Mouse (Mus musculus) hindbrain, embryonic 12.5 days (tissue): ENCODE results near the gene Pvr. TPM values are rescaled to one million over a fixed set of nuclear protein-coding genes. Genes with fewer than 3 reads are reported as not detected.

Source experiments
- ATAC-seq: fragments of 200-750 bp; cut with Nextera tagmentation; 2 replicates; pipeline ENCODE4 v1.8.0; 2017; ENCODE audit warnings: moderate TSS enrichment; ENCODE audit not compliant: low FRiP score
- H3K27ac ChIP-seq: fragments of 300-500 bp; sonication (generic); 2 replicates; pipeline ENCODE4 v1.5.1; 2016; ENCODE audit warnings: mild to moderate bottlenecking
- H3K27me3 ChIP-seq: fragments of 300-500 bp; sonication (generic); 2 replicates; pipeline ENCODE4 v1.6.1; 2016; ENCODE audit warnings: mild to moderate bottlenecking
- H3K36me3 ChIP-seq: fragments of 300-500 bp; sonication (generic); 2 replicates; pipeline ENCODE4 v1.6.1; 2016; ENCODE audit warnings: mild to moderate bottlenecking
- H3K4me1 ChIP-seq: fragments of 300-500 bp; sonication (generic); 2 replicates; pipeline ENCODE4 v1.6.1; 2016
- H3K4me2 ChIP-seq: fragments of 300-500 bp; sonication (generic); replicated peaks from 2 replicates; pipeline ENCODE4 v1.6.1; 2016; ENCODE audit warnings: mild to moderate bottlenecking
- H3K4me3 ChIP-seq: fragments of 300-500 bp; sonication (generic); 2 replicates; pipeline ENCODE4 v1.5.1; 2016; ENCODE audit warnings: mild to moderate bottlenecking
- H3K9ac ChIP-seq: fragments of 300-500 bp; sonication (generic); 2 replicates; pipeline ENCODE4 v1.6.1; 2016; ENCODE audit warnings: mild to moderate bottlenecking, moderate library complexity
- H3K9me3 ChIP-seq: fragments of 300-500 bp; sonication (generic); replicated peaks from 2 replicates; pipeline ENCODE4 v1.6.1; 2016; ENCODE audit warnings: mild to moderate bottlenecking
- WGBS: fragments of 180-500 bp; shearing (Covaris S2); methylation state at CpG from one replicate; pipeline ENCODE4 v1.1.7; 2016; 5-methylcytosine and 5-hydroxymethylcytosine counted together
- polyA plus RNA-seq: library from polyadenylated mRNA; unstranded; fragments of >200 nt; fragmentation: Nextera tagmentation; extraction: Ambion mirVana; gene quantifications from 2 replicates; pipeline ENCODE4 v1.2.1, GENCODE M21; 2016

Pvr gene
- polyA plus RNA-seq, 1 experiment from 2014 or later = 4.6 TPM

DNA sequence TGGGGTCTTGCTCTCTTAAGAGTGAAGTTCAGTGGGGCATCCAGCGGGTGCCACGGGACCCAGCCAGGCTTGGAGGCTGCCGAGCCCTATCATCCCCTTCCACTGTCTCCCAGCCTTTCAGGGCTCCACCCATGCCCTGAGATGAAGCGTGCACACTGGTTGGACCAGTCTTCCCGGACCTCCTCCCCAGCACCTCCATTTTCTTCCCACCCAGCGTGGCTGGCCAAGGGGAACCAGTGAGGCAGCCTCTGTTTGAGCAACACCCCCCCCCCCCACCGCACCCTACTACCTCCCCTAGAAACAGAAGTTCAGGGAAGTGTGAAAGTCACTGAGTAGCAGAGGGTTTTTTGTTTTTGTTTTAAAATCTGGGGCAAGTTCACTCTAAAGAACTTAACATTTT is 33.1 kb downstream of the Pvr start, which contains the start of gene Ceacam19:
Ceacam19 (minus strand) TSS at position 117 of the 400 bp plus-strand sequence.
- 72% methylated on average over 7 of the region's 7 CpGs for WGBS
- H3K9ac ChIP-seq = no peak within 1 kb of the TSS
- no peak within 1 kb of the TSS for H3K4me3 ChIP-seq
- ATAC-seq = no peak
- H3K27ac ChIP-seq = no peak within 1 kb of the TSS
- H3K36me3 ChIP-seq = no peaks in the 10 kb centered on the region
- no peaks in the 10 kb centered on the region for H3K27me3 ChIP-seq
- H3K4me1 ChIP-seq = no peaks in the 10 kb centered on the region
- H3K9me3 ChIP-seq = peaks cover 11% of the 10 kb centered on the region; the same call in 1 of the 2 replicates
- H3K4me2 ChIP-seq = no peak within 1 kb of the TSS

GRCm38 (mm10) chr7:19880754-19881153 is 40.2 kb downstream of the Pvr start:
- H3K27me3 ChIP-seq = no peaks in the 10 kb centered on the region
- no peak overlapping the region for H3K4me2 ChIP-seq
- no peaks in the 10 kb centered on the region for H3K36me3 ChIP-seq
- no peak overlapping the region for H3K9ac ChIP-seq
- H3K4me3 ChIP-seq = no peak overlapping the region
- ATAC-seq = no peak
- peaks cover 3% of the 10 kb centered on the region; the same call in 1 of the 2 replicates for H3K9me3 ChIP-seq
- H3K4me1 ChIP-seq = no peaks in the 10 kb centered on the region
- H3K27ac ChIP-seq = no peak overlapping the region
- WGBS = 87% methylated on average over 8 of the region's 8 CpGs

GRCm38 (mm10) chr7:19876781-19877425 is 44.1 kb downstream of the Pvr start:
- H3K9ac ChIP-seq = no peak overlapping the region
- 66% methylated on average over 14 of the region's 14 CpGs for WGBS
- H3K4me3 ChIP-seq = no peak overlapping the region
- no peak overlapping the region for H3K27ac ChIP-seq
- H3K27me3 ChIP-seq = no peaks in the 10 kb centered on the region
- 0 out of 2 replicates have a peak, but pooled peaks cover 3% of the 10 kb centered on the region for H3K9me3 ChIP-seq
- H3K36me3 ChIP-seq = no peaks in the 10 kb centered on the region
- no peak overlapping the region for H3K4me2 ChIP-seq
- ATAC-seq = peak; percentile 33; the same call in 1 of the 2 replicates
- H3K4me1 ChIP-seq = no peaks in the 10 kb centered on the region

GRCm38 (mm10) chr7:19875948-19876682 is 44.8 kb downstream of the Pvr start:
- peak; percentile 23 for ATAC-seq
- no peak overlapping the region for H3K4me2 ChIP-seq
- 53% methylated on average over 13 of the region's 13 CpGs for WGBS
- H3K9me3 ChIP-seq = 0 out of 2 replicates have a peak, but pooled peaks cover 2% of the 10 kb centered on the region
- H3K27me3 ChIP-seq = no peaks in the 10 kb centered on the region
- H3K27ac ChIP-seq = no peak overlapping the region
- H3K36me3 ChIP-seq = no peaks in the 10 kb centered on the region
- H3K4me3 ChIP-seq = no peak overlapping the region
- no peaks in the 10 kb centered on the region for H3K4me1 ChIP-seq
- no peak overlapping the region for H3K9ac ChIP-seq

DNA sequence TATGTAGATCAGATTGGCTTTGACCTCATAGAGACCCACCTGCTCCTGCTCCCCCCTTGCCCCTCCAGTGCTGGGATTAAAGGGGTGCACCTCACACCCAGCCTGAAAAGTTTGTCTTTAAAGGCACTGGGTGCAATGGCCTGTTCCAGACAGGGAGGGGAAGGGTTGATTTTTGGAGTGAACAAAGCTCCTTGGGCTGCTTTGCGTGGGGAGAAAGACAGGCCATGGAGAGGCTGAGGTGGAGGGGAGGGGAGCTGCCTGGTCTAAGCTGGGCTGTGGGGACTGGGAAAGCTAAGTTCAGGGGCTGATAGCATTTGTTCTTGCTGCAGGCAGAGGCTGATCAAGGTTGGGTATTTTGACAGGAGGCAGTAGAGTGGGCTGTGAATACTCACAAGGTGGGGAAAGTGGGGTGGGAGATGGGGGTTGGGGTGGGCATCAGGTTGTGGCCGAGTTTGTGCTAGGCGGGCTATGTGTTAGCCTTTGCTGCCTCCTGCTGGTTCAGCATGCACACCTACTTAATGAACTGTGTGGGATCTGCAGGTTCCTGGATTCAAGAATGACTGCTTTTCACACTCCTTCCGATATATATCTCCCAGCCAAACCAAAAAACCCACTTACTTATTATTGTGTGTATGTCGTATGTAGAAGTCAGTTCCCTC is 48.9 kb downstream of the Pvr start:
- H3K4me3 ChIP-seq = no peak overlapping the region

GRCm38 (mm10) chr7:19871137-19871621 is 49.8 kb downstream of the Pvr start:
- 67% methylated on average over 10 of the region's 10 CpGs for WGBS

More for the DNA sequence above, 48.9 kb downstream of the Pvr start:
- Histone ChIP-seq H3K4me1 (no peaks in the 10 kb centered on the region), H3K4me2 (no peak overlapping the region), H3K9me3 (no peaks in the 10 kb centered on the region), H3K36me3 (no peaks in the 10 kb centered on the region), H3K9ac (no peak overlapping the region), H3K27ac (no peak overlapping the region), H3K27me3 (no peaks in the 10 kb centered on the region)
- WGBS = 43% methylated on average over 5 of the region's 5 CpGs
- no peak for ATAC-seq

DNA sequence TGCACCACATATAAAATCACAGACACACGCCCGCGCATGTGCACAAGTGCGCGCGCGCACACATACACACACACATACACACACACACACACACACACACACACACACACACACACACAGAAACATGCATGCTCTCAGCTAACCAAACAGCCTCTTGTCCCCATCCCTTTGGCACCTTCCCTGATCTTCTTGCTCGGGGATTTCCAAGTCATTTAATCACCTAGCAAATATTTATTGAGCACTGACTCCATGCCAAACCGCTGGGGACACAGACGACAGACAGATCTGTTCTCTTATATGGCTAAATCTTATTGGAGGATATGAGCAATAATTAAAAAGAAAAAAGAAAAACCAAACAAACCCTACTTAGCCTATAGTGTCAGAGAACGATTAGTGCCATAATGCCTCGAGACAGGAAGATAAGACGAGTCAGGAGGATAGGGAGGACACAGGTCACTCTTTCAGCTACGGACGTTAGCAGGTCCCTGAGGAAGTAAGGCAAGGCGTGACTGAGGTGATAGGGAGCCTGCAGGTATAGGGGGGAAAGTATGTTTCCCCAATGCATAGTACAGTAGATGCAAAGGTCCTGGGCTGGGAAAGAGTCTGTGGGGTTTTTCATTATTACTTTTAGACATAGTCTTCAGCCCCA is 53.1 kb downstream of the Pvr start:
- no peaks in the 10 kb centered on the region for H3K27me3 ChIP-seq
- H3K4me3 ChIP-seq = no peak overlapping the region
- H3K4me2 ChIP-seq = no peak overlapping the region
- no peak overlapping the region for H3K9ac ChIP-seq
- H3K4me1 ChIP-seq = no peaks in the 10 kb centered on the region
- no peak overlapping the region for H3K27ac ChIP-seq
- ATAC-seq = no peak
- H3K9me3 ChIP-seq = no peaks in the 10 kb centered on the region
- no peaks in the 10 kb centered on the region for H3K36me3 ChIP-seq
- 89% methylated on average over 16 of the region's 16 CpGs for WGBS

More at GRCm38 (mm10) chr7:19871137-19871621, 49.8 kb downstream of the Pvr start:
- Histone ChIP-seq H3K27me3 (no peaks in the 10 kb centered on the region), H3K4me3 (no peak overlapping the region), H3K9ac (no peak overlapping the region), H3K27ac (no peak overlapping the region), H3K9me3 (no peaks in the 10 kb centered on the region), H3K36me3 (no peaks in the 10 kb centered on the region), H3K4me2 (no peak overlapping the region), H3K4me1 (no peaks in the 10 kb centered on the region)
- no peak for ATAC-seq

DNA sequence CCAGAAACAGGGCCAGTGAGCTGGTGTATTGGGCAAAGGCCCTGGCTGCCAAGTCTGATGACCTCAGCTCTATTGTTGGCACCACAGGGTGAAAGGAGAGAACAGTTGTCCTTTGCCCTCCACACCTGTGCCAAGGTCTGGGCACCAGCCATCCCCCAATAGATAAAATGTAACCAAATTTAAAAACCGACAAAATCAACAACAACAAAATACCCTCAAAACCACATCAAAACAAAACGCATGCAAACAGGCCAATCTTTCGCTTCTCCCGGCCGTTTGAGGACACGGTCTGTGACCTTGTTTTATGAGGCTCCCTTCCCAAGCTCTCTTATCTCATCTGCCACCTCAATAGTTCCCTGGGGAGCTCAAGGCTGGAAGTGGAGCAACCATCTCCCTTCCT is 54.5 kb downstream of the Pvr start:
- no peaks in the 10 kb centered on the region for H3K4me1 ChIP-seq
- no peaks in the 10 kb centered on the region for H3K36me3 ChIP-seq
- H3K9ac ChIP-seq = no peak overlapping the region
- no peak overlapping the region for H3K4me3 ChIP-seq
- WGBS = 87% methylated on average over 6 of the region's 6 CpGs
- H3K4me2 ChIP-seq = no peak overlapping the region
- no peak overlapping the region for H3K27ac ChIP-seq
- no peaks in the 10 kb centered on the region; the same call in 1 of the 2 replicates for H3K9me3 ChIP-seq
- H3K27me3 ChIP-seq = no peaks in the 10 kb centered on the region
- no peak for ATAC-seq

- WGBS = 82% methylated on average over 8 of the region's 8 CpGs
- H3K36me3 ChIP-seq = no peaks in the 10 kb centered on the region
- no peak overlapping the region for H3K4me3 ChIP-seq
- H3K4me1 ChIP-seq = no peaks in the 10 kb centered on the region
- H3K27me3 ChIP-seq = no peaks in the 10 kb centered on the region
- no peak overlapping the region for H3K4me2 ChIP-seq
- no peaks in the 10 kb centered on the region; the same call in 1 of the 2 replicates for H3K9me3 ChIP-seq
- ATAC-seq = no peak
- no peak overlapping the region for H3K27ac ChIP-seq
- no peak overlapping the region for H3K9ac ChIP-seq
Measured at GRCm38 (mm10) chr7:19865246-19866036, 55.5 kb downstream of the Pvr start.

- WGBS = 47% methylated on average over 2 of the region's 2 CpGs
- H3K4me3 ChIP-seq = no peak overlapping the region
- H3K27ac ChIP-seq = no peak overlapping the region
- no peaks in the 10 kb centered on the region for H3K4me1 ChIP-seq
- H3K27me3 ChIP-seq = no peaks in the 10 kb centered on the region
- no peak overlapping the region for H3K9ac ChIP-seq
- no peaks in the 10 kb centered on the region; the same call in 1 of the 2 replicates for H3K9me3 ChIP-seq
- no peak for ATAC-seq
- no peaks in the 10 kb centered on the region for H3K36me3 ChIP-seq
- no peak overlapping the region for H3K4me2 ChIP-seq
Measured at GRCm38 (mm10) chr7:19864241-19864640, 56.7 kb downstream of the Pvr start.

GRCm38 (mm10) chr7:19861199-19861598 is 59.8 kb downstream of the Pvr start, which contains the start of gene Ceacam16:
Gene Ceacam16 (minus strand): TSS chr7:19861299.
- ATAC-seq = no peak
- Histone ChIP-seq H3K36me3 (no peaks in the 10 kb centered on the region), H3K4me3 (no peak within 1 kb of the TSS), H3K9ac (no peak within 1 kb of the TSS), H3K9me3 (no peaks in the 10 kb centered on the region; the same call in 1 of the 2 replicates), H3K27ac (no peak within 1 kb of the TSS), H3K27me3 (no peaks in the 10 kb centered on the region), H3K4me1 (no peaks in the 10 kb centered on the region), H3K4me2 (no peak within 1 kb of the TSS)
- 83% methylated on average over 9 of the region's 9 CpGs for WGBS
